Mouse (Mus musculus) intestine, embryonic 14.5 days (tissue): ENCODE results near the gene Cpox. TPM values are rescaled to one million over a fixed set of nuclear protein-coding genes. Genes with fewer than 3 reads are reported as not detected.

Experiments used
- ATAC-seq: fragments of 200-750 bp; cut with Nextera tagmentation; replicated peaks from 2 replicates; pipeline ENCODE4 v1.8.0; 2017; ENCODE audit warnings: low read depth, moderate number of reproducible peaks, moderate TSS enrichment, moderate library complexity; ENCODE audit not compliant: low FRiP score, low TSS enrichment
- DNase-seq: peaks from one replicate; pipeline ENCODE4 v3.0.0-alpha.2; 2018; ENCODE audit warnings: low spot score
- H3K27ac ChIP-seq: fragments of 300-500 bp; sonication (generic); 2 replicates; pipeline ENCODE4 v1.5.1; 2014; ENCODE audit warnings: low read depth, mild to moderate bottlenecking, control low read depth
- H3K27me3 ChIP-seq: fragments of 300-500 bp; sonication (generic); replicated peaks from 2 replicates; pipeline ENCODE4 v1.6.1; 2014; ENCODE audit warnings: low read length, control low read depth; ENCODE audit not compliant: control insufficient read depth, insufficient read depth
- H3K36me3 ChIP-seq: fragments of 300-500 bp; sonication (generic); 2 replicates; pipeline ENCODE4 v1.6.1; 2014; ENCODE audit warnings: low read length, control low read depth; ENCODE audit not compliant: control insufficient read depth, insufficient read depth
- H3K4me1 ChIP-seq: fragments of 300-500 bp; sonication (generic); replicated peaks from 2 replicates; pipeline ENCODE4 v1.6.1; 2014; ENCODE audit warnings: low read length, control low read depth, mixed read lengths; ENCODE audit not compliant: control insufficient read depth, insufficient read depth
- H3K4me2 ChIP-seq: fragments of 300-500 bp; sonication (generic); 2 replicates; pipeline ENCODE4 v1.6.1; 2014; ENCODE audit warnings: low read length
- H3K4me3 ChIP-seq: fragments of 300-500 bp; sonication (generic); 2 replicates; pipeline ENCODE4 v1.5.1; 2014; ENCODE audit warnings: low read depth, low read length, control low read depth, mixed read lengths
- H3K9ac ChIP-seq: fragments of 300-500 bp; sonication (generic); 2 replicates; pipeline ENCODE4 v1.6.1; 2014; ENCODE audit warnings: mild to moderate bottlenecking, low read length
- H3K9me3 ChIP-seq: fragments of 300-500 bp; sonication (generic); 2 replicates; pipeline ENCODE4 v1.6.1; 2016; ENCODE audit warnings: low read length, control low read depth; ENCODE audit not compliant: control insufficient read depth
- WGBS: fragments of 180-500 bp; shearing (Covaris S2); extraction: QIAGEN DNeasy Blood & Tissue Kit; methylation state at CpG from one replicate; pipeline ENCODE4 v1.1.7; 2014; 5-methylcytosine and 5-hydroxymethylcytosine counted together
- polyA plus RNA-seq: library from polyadenylated mRNA; unstranded; fragments of >200 nt; fragmentation: Nextera tagmentation; extraction: Ambion mirVana; gene quantifications from 2 replicates; pipeline ENCODE4 v1.2.1, GENCODE M21; 2014

Gene Cpox
- polyA plus RNA-seq, 1 experiment from 2014 or later, result 32.4 TPM

- ATAC-seq (no peak), DNase-seq (no peak)
- Histone ChIP-seq H3K27ac (no peak overlapping the region), H3K9me3 (no peaks in the 10 kb centered on the region), H3K4me3 (no peak overlapping the region), H3K27me3 (no peaks in the 10 kb centered on the region), H3K4me1 (no peaks in the 10 kb centered on the region), H3K9ac (no peak overlapping the region), H3K4me2 (no peak overlapping the region), H3K36me3 (no peaks in the 10 kb centered on the region)
- 79% methylated on average over 4 of the region's 4 CpGs for WGBS
Observed at GRCm38 (mm10) chr16:58709536-58709935, 39.4 kb downstream of the Cpox start.

- Histone ChIP-seq H3K9me3 (no peaks in the 10 kb centered on the region), H3K36me3 (no peaks in the 10 kb centered on the region), H3K27ac (no peak overlapping the region), H3K4me3 (no peak overlapping the region), H3K9ac (no peak overlapping the region), H3K4me1 (no peaks in the 10 kb centered on the region), H3K4me2 (no peak overlapping the region), H3K27me3 (no peaks in the 10 kb centered on the region)
- ATAC-seq (no peak), DNase-seq (no peak)
- WGBS, result 74% methylated on average over 8 of the region's 8 CpGs
Observed at GRCm38 (mm10) chr16:58712221-58712620, 42.1 kb downstream of the Cpox start.

DNA sequence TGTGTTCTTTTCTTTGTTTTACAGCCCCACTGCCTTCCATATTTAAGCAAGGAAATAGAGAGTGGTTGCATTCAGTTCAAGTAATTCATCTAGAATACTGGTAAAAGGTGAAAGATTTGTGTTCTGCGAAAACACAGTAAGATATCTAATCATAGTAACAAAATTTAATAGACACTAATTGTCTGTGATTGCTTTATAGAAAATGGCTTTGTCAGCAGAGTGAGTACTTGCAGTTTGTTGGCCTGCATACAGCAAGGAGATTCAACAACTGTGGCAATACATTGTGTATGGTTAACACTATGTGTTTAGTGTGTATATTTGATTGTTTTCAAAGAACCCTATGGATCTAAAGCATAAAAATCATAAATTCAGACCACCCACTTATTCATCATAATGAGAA, 43.0 kb downstream of the Cpox start:
- WGBS, result 88% methylated on average over 1 of the region's 1 CpGs
- H3K27ac ChIP-seq, result no peak overlapping the region
- no peak for ATAC-seq

GRCm38 (mm10) chr16:58715018-58715417, 44.9 kb downstream of the Cpox start:
- no peaks in the 10 kb centered on the region for H3K9me3 ChIP-seq
- no peak overlapping the region for H3K27ac ChIP-seq
- DNase-seq (no peak), ATAC-seq (no peak)
- H3K4me3 ChIP-seq, result no peak overlapping the region
- no peak overlapping the region for H3K9ac ChIP-seq
- H3K36me3 ChIP-seq, result no peaks in the 10 kb centered on the region
- 68% methylated on average over 4 of the region's 4 CpGs for WGBS
- no peaks in the 10 kb centered on the region for H3K27me3 ChIP-seq
- no peaks in the 10 kb centered on the region for H3K4me1 ChIP-seq
- no peak overlapping the region for H3K4me2 ChIP-seq

More for the DNA sequence above, 43.0 kb downstream of the Cpox start:
- Histone ChIP-seq H3K4me1 (no peaks in the 10 kb centered on the region), H3K27me3 (no peaks in the 10 kb centered on the region), H3K4me2 (no peak overlapping the region), H3K9me3 (no peaks in the 10 kb centered on the region), H3K4me3 (no peak overlapping the region), H3K36me3 (no peaks in the 10 kb centered on the region), H3K9ac (no peak overlapping the region)
- DNase-seq, result no peak

GRCm38 (mm10) chr16:58718666-58719120, 48.6 kb downstream of the Cpox start, which contains the start of gene Gpr15:
TSS of gene Gpr15 (minus strand) at chr16:58719070.
- Histone ChIP-seq H3K9me3 (no peaks in the 10 kb centered on the region), H3K4me2 (no peak within 1 kb of the TSS), H3K27me3 (no peaks in the 10 kb centered on the region), H3K36me3 (no peaks in the 10 kb centered on the region), H3K4me1 (no peaks in the 10 kb centered on the region), H3K4me3 (no peak within 1 kb of the TSS), H3K9ac (no peak within 1 kb of the TSS), H3K27ac (no peak within 1 kb of the TSS)
- DNase-seq, result no peak
- no peak for ATAC-seq
- 92% methylated on average over 7 of the region's 7 CpGs for WGBS

- no peak overlapping the region for H3K4me2 ChIP-seq
- DNase-seq (no peak), ATAC-seq (no peak)
- H3K27me3 ChIP-seq, result no peaks in the 10 kb centered on the region
- no peaks in the 10 kb centered on the region for H3K9me3 ChIP-seq
- H3K36me3 ChIP-seq, result no peaks in the 10 kb centered on the region
- H3K27ac ChIP-seq, result no peak overlapping the region
- 83% methylated on average over 2 of the region's 2 CpGs for WGBS
- H3K9ac ChIP-seq, result no peak overlapping the region
- no peak overlapping the region for H3K4me3 ChIP-seq
- H3K4me1 ChIP-seq, result no peaks in the 10 kb centered on the region
Observed at GRCm38 (mm10) chr16:58722292-58722691, 52.2 kb downstream of the Cpox start.

DNA sequence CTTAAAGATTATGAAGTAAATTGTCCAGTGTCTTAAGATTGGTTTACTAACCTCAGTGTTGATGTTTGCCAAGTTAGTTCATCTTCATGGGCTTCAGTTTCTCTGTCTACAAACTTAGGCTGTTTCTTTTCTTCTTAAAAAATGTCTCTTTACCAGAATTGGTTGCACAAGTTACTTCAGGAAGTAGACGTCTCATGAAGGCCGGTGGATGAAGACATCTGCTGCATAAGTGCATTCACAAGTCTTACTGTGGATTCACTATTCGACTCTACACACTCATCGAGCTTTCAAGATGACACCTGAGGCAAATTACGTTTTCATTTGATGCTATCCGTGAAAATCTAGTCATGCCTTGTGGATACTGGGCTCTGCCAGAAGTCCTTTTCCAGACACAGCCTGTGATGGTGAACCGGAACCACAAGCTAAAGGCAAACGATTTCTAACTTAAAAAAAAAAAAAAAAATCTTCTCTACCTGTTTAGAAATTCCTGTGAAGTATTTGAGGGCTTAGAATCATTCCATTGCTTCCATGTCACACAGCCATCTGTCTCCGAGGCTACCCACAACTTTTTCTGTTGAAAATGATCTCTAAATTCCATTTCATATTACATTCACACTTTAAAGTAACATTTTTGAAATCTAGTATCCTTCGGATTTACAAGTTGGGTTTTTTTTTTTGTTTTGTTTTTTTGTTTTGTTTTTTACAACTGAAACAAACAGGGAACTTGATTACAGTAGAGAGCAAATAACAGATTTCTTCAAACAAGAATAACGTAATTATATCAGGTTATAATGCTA, 56.8 kb downstream of the Cpox start:
- H3K9me3 ChIP-seq, result no peaks in the 10 kb centered on the region
- DNase-seq (no peak), ATAC-seq (no peak)
- H3K4me2 ChIP-seq, result peak overlapping the region; percentile 58
- peaks cover 7% of the 10 kb centered on the region for H3K4me1 ChIP-seq
- H3K4me3 ChIP-seq, result peak overlapping the region; percentile 74
- no peaks in the 10 kb centered on the region for H3K27me3 ChIP-seq
- peaks cover 21% of the 10 kb centered on the region for H3K36me3 ChIP-seq
- WGBS, result 73% methylated on average over 11 of the region's 11 CpGs
- H3K9ac ChIP-seq, result no peak overlapping the region
- H3K27ac ChIP-seq, result no peak overlapping the region

DNA sequence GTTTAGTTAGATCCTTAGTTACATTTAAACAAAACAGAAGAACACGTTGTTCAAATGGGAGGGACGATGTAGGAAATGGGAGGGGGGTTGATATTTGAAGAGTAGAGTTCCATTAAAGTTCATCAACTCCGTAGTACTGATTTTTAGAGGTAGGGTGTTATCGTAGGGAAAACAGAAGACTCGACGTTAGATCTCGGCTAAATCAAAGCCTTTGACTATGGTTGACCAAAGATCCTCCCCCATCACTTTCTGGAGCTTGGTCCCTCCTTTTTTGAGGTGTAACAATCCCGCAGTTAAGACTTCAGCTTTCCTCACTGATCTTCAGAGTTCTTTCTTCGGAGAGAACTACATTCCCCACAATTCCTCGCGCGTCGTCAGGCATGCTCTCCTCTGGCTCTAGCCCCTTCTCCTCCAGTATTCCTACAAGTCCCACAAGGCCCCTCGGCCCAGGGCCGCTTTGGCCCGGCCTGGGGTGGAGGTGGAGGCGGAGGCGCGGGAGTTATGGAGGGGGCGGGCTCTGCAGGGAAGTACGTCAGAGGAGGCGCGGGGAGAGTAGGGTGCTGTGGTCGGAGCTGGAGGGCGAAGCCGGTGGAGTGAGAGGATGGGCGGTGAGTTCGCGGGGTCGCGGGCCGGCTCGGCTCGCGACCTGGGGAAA, 57.5 kb downstream of the Cpox start, which contains the start of gene Cldnd1:
Cldnd1 (plus strand) TSS at position 434 of the 655 bp plus-strand sequence.
- Histone ChIP-seq H3K27me3 (no peaks in the 10 kb centered on the region), H3K4me1 (peaks cover 7% of the 10 kb centered on the region), H3K9me3 (no peaks in the 10 kb centered on the region), H3K27ac (peak within 1 kb of the TSS; percentile 64), H3K36me3 (peaks cover 29% of the 10 kb centered on the region), H3K9ac (peak within 1 kb of the TSS; percentile 76), H3K4me2 (peak within 1 kb of the TSS; percentile 60), H3K4me3 (peak within 1 kb of the TSS; percentile 74)
- DNase-seq (peak; percentile 93), ATAC-seq (peak; percentile 100)
- 2% methylated on average over 25 of the region's 35 CpGs for WGBS
